Mouse (Mus musculus) A20 (cell line): ENCODE measurements around the gene Vps45.
A peak's percentile ranks its signal among the peaks of the same experiment; 100 is the strongest.

Experiments used
- DNase-seq: peaks from one replicate; pipeline ENCODE4 v3.0.0-alpha.2; 2011; ENCODE audit warnings: low read depth, low spot score

The Vps45 gene

GRCm38 (mm10) chr3:96038851-96039250 lies 19.4 kb downstream of the Vps45 start:
- DNase-seq = no peak

GRCm38 (mm10) chr3:96038156-96038555 lies 20.1 kb downstream of the Vps45 start:
- no peak for DNase-seq

GRCm38 (mm10) chr3:96036796-96037195 lies 21.5 kb downstream of the Vps45 start:
- DNase-seq = no peak

GRCm38 (mm10) chr3:96033046-96033445 lies 25.2 kb downstream of the Vps45 start:
- no peak for DNase-seq

GRCm38 (mm10) chr3:96032652-96033017 lies 25.6 kb downstream of the Vps45 start:
- no peak for DNase-seq

GRCm38 (mm10) chr3:96031991-96032651 lies 26.1 kb downstream of the Vps45 start:
- DNase-seq = no peak

GRCm38 (mm10) chr3:96029766-96030165 lies 28.5 kb downstream of the Vps45 start:
- no peak for DNase-seq

- no peak for DNase-seq
Measured at GRCm38 (mm10) chr3:96029336-96029735, 28.9 kb downstream of the Vps45 start.

- DNase-seq = peak; percentile 10
Measured at GRCm38 (mm10) chr3:96027875-96028274, 30.4 kb downstream of the Vps45 start.

GRCm38 (mm10) chr3:96027145-96027544 lies 31.1 kb downstream of the Vps45 start:
- no peak for DNase-seq

GRCm38 (mm10) chr3:96021421-96022128 lies 36.7 kb downstream of the Vps45 start:
- no peak for DNase-seq

- DNase-seq = no peak
Measured at GRCm38 (mm10) chr3:96020735-96021134, 37.5 kb downstream of the Vps45 start.

- no peak for DNase-seq
Measured at GRCm38 (mm10) chr3:96017461-96017860, 40.8 kb downstream of the Vps45 start.

GRCm38 (mm10) chr3:96016257-96016889 lies 41.9 kb downstream of the Vps45 start:
- no peak for DNase-seq

- no peak for DNase-seq
Measured at GRCm38 (mm10) chr3:96015681-96016080, 42.6 kb downstream of the Vps45 start.

- no peak for DNase-seq
Measured at GRCm38 (mm10) chr3:96012805-96013204, 45.5 kb downstream of the Vps45 start.

GRCm38 (mm10) chr3:96008463-96008862 lies 49.8 kb downstream of the Vps45 start:
- DNase-seq = no peak

GRCm38 (mm10) chr3:96001560-96001959 lies 56.7 kb downstream of the Vps45 start:
- no peak for DNase-seq

GRCm38 (mm10) chr3:96000921-96001501 lies 57.3 kb downstream of the Vps45 start:
- no peak for DNase-seq

GRCm38 (mm10) chr3:96000080-96000632 lies 58.1 kb downstream of the Vps45 start:
- DNase-seq = no peak

- no peak for DNase-seq
Measured at GRCm38 (mm10) chr3:95999308-96000079, 58.8 kb downstream of the Vps45 start.
